Mouse (Mus musculus): ENCODE data around the gene Rsph1.
A peak's percentile ranks its signal among the peaks of the same experiment; 100 is the strongest.

Gene Rsph1

GRCm38 (mm10) chr17:31276922-31277918 lies at the start of gene Rsph1:
Rsph1 (minus strand) TSS chr17:31277383.
- peak; percentile 92 for DNase-seq (ENCODE audit: low read depth, low spot score)

GRCm38 (mm10) chr17:31326220-31326852 lies 49.2 kb upstream of the Rsph1 start:
- peak; percentile 47 for DNase-seq (ENCODE audit: low read depth, low spot score)

- peak; percentile 71 for DNase-seq (ENCODE audit: low read depth, low spot score)
These were observed 48.5 kb upstream of the Rsph1 start for GRCm38 (mm10) chr17:31325451-31326219.

GRCm38 (mm10) chr17:31324227-31324626 lies 47.0 kb upstream of the Rsph1 start:
- no peak for DNase-seq (ENCODE audit: low read depth, low spot score)

- DNase-seq (ENCODE audit: low read depth, low spot score) = no peak
These were observed 46.2 kb upstream of the Rsph1 start for GRCm38 (mm10) chr17:31323379-31323778.

- no peak for DNase-seq (ENCODE audit: low read depth, low spot score)
These were observed 45.3 kb upstream of the Rsph1 start for GRCm38 (mm10) chr17:31322446-31322845.

- DNase-seq (ENCODE audit: low read depth, low spot score) = no peak
These were observed 44.2 kb upstream of the Rsph1 start for GRCm38 (mm10) chr17:31321425-31321824.

GRCm38 (mm10) chr17:31318906-31319767 lies 42.0 kb upstream of the Rsph1 start:
- DNase-seq (ENCODE audit: low read depth, low spot score) = no peak

GRCm38 (mm10) chr17:31317521-31318272 lies 40.5 kb upstream of the Rsph1 start:
- peak; percentile 14 for DNase-seq (ENCODE audit: low read depth, low spot score)

GRCm38 (mm10) chr17:31316998-31317397 lies 39.8 kb upstream of the Rsph1 start:
- DNase-seq (ENCODE audit: low read depth, low spot score) = no peak

- DNase-seq (ENCODE audit: low read depth, low spot score) = no peak
These were observed 38.8 kb upstream of the Rsph1 start for GRCm38 (mm10) chr17:31315993-31316392.

- no peak for DNase-seq (ENCODE audit: low read depth, low spot score)
These were observed 38.0 kb upstream of the Rsph1 start for GRCm38 (mm10) chr17:31315046-31315792.

- DNase-seq (ENCODE audit: low read depth, low spot score) = no peak
These were observed 35.5 kb upstream of the Rsph1 start for GRCm38 (mm10) chr17:31312648-31313047.

- DNase-seq (ENCODE audit: low read depth, low spot score) = no peak
These were observed 33.9 kb upstream of the Rsph1 start for GRCm38 (mm10) chr17:31311047-31311446.

GRCm38 (mm10) chr17:31309281-31309793 lies 32.2 kb upstream of the Rsph1 start:
- DNase-seq (ENCODE audit: low read depth, low spot score) = no peak

GRCm38 (mm10) chr17:31308291-31308816 lies 31.2 kb upstream of the Rsph1 start:
- DNase-seq (ENCODE audit: low read depth, low spot score) = no peak

- no peak for DNase-seq (ENCODE audit: low read depth, low spot score)
These were observed 30.6 kb upstream of the Rsph1 start for GRCm38 (mm10) chr17:31307756-31308155.

GRCm38 (mm10) chr17:31305776-31306120 lies 28.6 kb upstream of the Rsph1 start:
- DNase-seq (ENCODE audit: low read depth, low spot score) = no peak
